Mouse (Mus musculus) bone marrow, adult 2 months (tissue): ENCODE data around the gene Pik3c2b.

ENCODE experiments used
- CTCF ChIP-seq: fragments of 200-500 bp; IDR thresholded peaks from 2 replicates; pipeline ENCODE4 v1.5.1; 2011; ENCODE audit warnings: low read length, control low read depth; ENCODE audit not compliant: control insufficient read depth, insufficient read depth
- POLR2A ChIP-seq: fragments of 200-500 bp; IDR thresholded peaks from 2 replicates; pipeline ENCODE4 v1.6.1; 2011; ENCODE audit warnings: low read depth, mild to moderate bottlenecking, control low read depth, low read length, borderline replicate concordance; ENCODE audit not compliant: control insufficient read depth

DNA sequence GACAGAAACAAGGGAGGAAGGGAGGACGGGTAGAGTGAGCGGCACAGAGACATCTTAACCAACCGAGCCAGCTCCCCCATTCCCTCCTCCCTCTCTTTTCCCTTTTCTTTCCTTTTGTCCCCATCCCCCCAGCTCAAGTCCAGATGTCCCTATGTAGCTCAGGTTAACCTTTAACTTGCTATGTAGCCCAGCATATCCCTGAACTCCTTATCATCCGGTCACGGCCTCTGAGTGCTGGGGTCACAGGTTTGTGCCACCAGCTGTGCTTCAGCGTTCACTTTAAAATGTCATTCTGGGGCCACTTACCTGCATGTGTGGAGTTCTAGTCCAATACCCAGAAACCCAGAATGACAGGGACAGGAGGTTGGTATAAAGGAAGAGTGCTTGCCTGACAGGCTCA, 78.7 kb downstream of the Pik3c2b start:
- no peak for TF ChIP-seq POLR2A
- no peak for TF ChIP-seq CTCF
